Mouse (Mus musculus) testis, adult 2 months (tissue): ENCODE measurements around the gene Ripk1.

Experiments used
- CTCF ChIP-seq: fragments of 200-500 bp; IDR thresholded peaks from 2 replicates; pipeline ENCODE4 v1.5.1; 2012; ENCODE audit warnings: low read depth, mild to moderate bottlenecking, inconsistent platforms, low read length, moderate library complexity; ENCODE audit not compliant: control insufficient read depth, insufficient read depth, insufficient replicate concordance
- POLR2A ChIP-seq: fragments of 200-500 bp; IDR thresholded peaks from 2 replicates; pipeline ENCODE4 v1.6.1; 2012; ENCODE audit warnings: low read depth, mild to moderate bottlenecking, inconsistent platforms, low read length, moderate library complexity; ENCODE audit not compliant: control insufficient read depth

DNA sequence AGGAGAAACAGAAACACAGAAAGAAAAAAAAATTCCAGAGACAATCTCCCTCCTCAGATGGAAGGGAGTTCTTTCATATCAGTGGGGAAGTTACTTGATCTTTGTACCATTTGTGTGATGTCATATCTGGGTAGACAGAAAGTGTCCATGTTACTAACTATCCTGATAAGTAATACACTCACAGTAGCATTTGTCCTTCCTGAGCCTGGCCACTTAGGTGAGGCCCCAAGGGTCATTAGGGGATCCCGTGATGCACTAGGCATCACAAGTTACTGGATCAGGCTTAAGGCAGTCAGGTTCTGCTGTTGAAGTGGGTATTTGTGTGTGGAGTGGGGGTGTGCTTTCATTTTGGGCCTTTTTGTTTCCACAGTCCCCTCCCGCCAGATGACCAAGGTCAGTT is 49.2 kb upstream of the Ripk1 start:
- TF ChIP-seq CTCF = no peak
- TF ChIP-seq POLR2A = no peak
